Mouse (Mus musculus): Measurements from ENCODE around the gene Teddm1a. TPM values are rescaled to one million over a fixed set of nuclear protein-coding genes. Genes with fewer than 3 reads are reported as not detected.

The Teddm1a gene
- polyA plus RNA-seq, 1 experiment from 2014 or later: not detected

DNA sequence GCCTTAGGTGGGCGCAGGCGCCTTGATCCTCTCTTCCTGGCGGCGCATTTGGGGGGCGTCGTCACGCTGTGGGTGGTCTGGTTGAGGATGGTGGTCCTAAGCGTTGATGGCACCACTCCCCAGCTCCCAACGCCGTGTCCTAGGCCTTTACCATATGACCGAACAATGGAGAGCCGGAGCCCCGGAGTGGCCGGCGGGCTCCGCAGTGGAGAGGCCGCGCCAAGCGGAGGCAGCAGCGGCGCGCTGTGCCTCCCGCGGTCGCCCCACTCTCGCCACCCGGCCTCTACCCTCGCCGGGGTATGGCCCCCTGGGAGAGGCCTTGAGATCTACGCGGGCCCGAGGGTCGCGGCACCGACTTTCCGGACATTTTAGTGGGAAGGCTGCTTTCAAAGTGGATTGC, 8.8 kb downstream of the Teddm1a start:
- DNase-seq (no peak), ATAC-seq (ENCODE audit: low FRiP score, low TSS enrichment) (peak; percentile 60)
- under 1% methylated on average over 36 of the region's 36 CpGs for WGBS
- H3K4me1 ChIP-seq (ENCODE audit: control insufficient read depth, insufficient read depth, low read length): peaks cover 27% of the 10 kb centered on the region
- H3K9ac ChIP-seq (replicated peaks; ENCODE audit: low read length): peak overlapping the region; percentile 92
- H3K27me3 ChIP-seq (ENCODE audit: control insufficient read depth, insufficient read depth, low read length): no peaks in the 10 kb centered on the region
- H3K4me3 ChIP-seq (replicated peaks; ENCODE audit: low read depth, low read length): peak overlapping the region; percentile 91
- peak overlapping the region; percentile 87 for H3K4me2 ChIP-seq (ENCODE audit: low read length)
- peak overlapping the region; percentile 97 for H3K27ac ChIP-seq (replicated peaks; ENCODE audit: low read depth, low read length)
- H3K9me3 ChIP-seq (ENCODE audit: control insufficient read depth, low read length): no peaks in the 10 kb centered on the region
- peaks cover 26% of the 10 kb centered on the region for H3K36me3 ChIP-seq (ENCODE audit: control insufficient read depth, insufficient read depth, low read length)

DNA sequence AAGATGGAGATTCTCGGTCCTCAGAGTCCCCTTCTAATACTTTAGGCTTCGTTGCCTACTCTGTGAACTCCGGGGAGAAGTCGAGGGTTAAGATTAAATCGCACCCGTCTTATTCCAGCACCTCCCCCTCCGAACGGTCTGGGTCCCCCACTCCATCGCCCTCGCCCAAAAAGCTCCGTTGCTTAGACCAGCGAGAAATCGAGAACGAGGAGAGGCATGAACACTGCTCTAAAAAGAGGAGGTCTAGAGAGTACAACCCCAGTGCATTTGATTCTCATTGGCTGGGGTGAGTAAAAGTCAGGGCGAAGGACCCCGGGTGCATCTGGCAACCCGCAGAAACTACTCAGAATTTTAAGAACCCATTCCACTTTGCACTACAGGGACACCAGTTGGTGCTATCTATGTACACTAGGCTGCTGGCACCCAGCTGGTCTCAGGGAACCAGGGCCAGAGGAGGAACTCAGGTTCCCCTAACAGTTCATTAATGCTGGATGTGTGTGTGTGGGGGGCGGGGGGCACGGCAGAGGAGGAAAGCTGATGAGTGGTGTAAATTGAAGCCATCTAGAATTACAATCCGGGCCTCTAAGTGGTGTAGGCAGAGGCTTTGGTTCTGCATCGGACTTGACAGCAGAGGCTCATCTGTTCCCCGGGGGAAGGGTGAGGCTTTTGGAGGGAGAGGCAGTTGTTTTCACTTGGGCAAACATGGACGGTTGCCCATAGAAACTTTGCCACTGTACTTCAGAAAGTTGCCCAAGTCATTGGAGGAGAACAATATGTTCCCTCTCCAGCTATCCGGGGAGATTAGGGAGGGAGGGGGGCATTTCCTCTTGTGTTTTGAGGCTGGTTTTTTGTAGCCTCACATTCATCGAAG, 9.6 kb downstream of the Teddm1a start:
- peak overlapping the region; percentile 97 for H3K27ac ChIP-seq (replicated peaks; ENCODE audit: low read depth, low read length)
- peaks cover 32% of the 10 kb centered on the region for H3K36me3 ChIP-seq (ENCODE audit: control insufficient read depth, insufficient read depth, low read length)
- H3K4me1 ChIP-seq (ENCODE audit: control insufficient read depth, insufficient read depth, low read length): peaks cover 27% of the 10 kb centered on the region
- ATAC-seq (ENCODE audit: low FRiP score, low TSS enrichment): no peak
- peak overlapping the region; percentile 92 for H3K9ac ChIP-seq (replicated peaks; ENCODE audit: low read length)
- 2% methylated on average over 25 of the region's 25 CpGs for WGBS
- peak overlapping the region; percentile 91 for H3K4me3 ChIP-seq (replicated peaks; ENCODE audit: low read depth, low read length)
- H3K9me3 ChIP-seq (ENCODE audit: control insufficient read depth, low read length): no peaks in the 10 kb centered on the region
- peak overlapping the region; percentile 87 for H3K4me2 ChIP-seq (ENCODE audit: low read length)
- no peaks in the 10 kb centered on the region for H3K27me3 ChIP-seq (ENCODE audit: control insufficient read depth, insufficient read depth, low read length)
- peak; percentile 58 for DNase-seq

DNA sequence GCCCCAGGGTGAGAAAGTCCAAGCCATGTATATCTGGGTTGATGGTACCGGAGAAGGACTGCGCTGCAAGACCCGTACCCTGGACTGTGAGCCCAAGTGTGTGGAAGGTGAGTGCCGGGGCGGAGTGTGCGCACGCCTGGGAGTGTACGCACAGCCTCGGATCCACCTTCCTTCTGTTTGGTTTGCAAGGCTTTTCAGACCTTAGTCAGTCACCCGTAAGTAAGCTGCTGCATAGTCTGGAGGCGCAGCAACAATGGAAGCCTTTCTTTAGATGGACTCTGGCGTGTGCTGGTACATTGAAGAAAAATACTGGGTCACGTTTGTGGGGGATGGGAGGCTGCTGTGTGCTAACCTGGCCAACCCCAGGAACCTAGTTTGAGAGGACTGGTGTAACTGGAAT, 11.5 kb downstream of the Teddm1a start:
- H3K4me2 ChIP-seq (ENCODE audit: low read length): peak overlapping the region; percentile 87
- H3K4me3 ChIP-seq (replicated peaks; ENCODE audit: low read depth, low read length): no peak overlapping the region
- no peak for ATAC-seq (ENCODE audit: low FRiP score, low TSS enrichment)
- no peaks in the 10 kb centered on the region for H3K27me3 ChIP-seq (ENCODE audit: control insufficient read depth, insufficient read depth, low read length)
- DNase-seq: no peak
- no peak overlapping the region for H3K9ac ChIP-seq (replicated peaks; ENCODE audit: low read length)
- H3K4me1 ChIP-seq (ENCODE audit: control insufficient read depth, insufficient read depth, low read length): peaks cover 27% of the 10 kb centered on the region
- 79% methylated on average over 13 of the region's 13 CpGs for WGBS
- no peak overlapping the region for H3K27ac ChIP-seq (replicated peaks; ENCODE audit: low read depth, low read length)
- peaks cover 51% of the 10 kb centered on the region for H3K36me3 ChIP-seq (ENCODE audit: control insufficient read depth, insufficient read depth, low read length)
- no peaks in the 10 kb centered on the region for H3K9me3 ChIP-seq (ENCODE audit: control insufficient read depth, low read length)

DNA sequence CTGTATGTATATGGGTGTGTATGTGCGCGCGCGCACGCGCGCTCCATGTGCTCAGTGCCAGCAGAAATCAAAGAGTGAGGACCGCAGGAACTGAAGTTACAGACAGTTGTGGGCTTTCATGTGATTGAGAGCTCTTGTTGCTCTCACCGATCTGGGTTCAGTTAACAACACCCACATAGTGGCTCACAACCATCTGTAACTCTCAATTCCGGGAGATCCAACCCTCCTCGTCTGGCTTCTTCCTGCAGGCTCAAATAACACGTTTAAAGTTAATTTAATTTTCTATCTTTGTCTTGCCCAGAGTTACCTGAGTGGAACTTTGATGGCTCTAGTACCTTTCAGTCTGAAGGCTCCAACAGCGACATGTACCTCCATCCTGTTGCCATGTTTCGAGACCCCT, 12.7 kb downstream of the Teddm1a start:
- peaks cover 22% of the 10 kb centered on the region for H3K4me1 ChIP-seq (ENCODE audit: control insufficient read depth, insufficient read depth, low read length)
- H3K4me3 ChIP-seq (replicated peaks; ENCODE audit: low read depth, low read length): no peak overlapping the region
- DNase-seq (no peak), ATAC-seq (ENCODE audit: low FRiP score, low TSS enrichment) (no peak)
- no peaks in the 10 kb centered on the region for H3K9me3 ChIP-seq (ENCODE audit: control insufficient read depth, low read length)
- H3K27me3 ChIP-seq (ENCODE audit: control insufficient read depth, insufficient read depth, low read length): no peaks in the 10 kb centered on the region
- H3K4me2 ChIP-seq (ENCODE audit: low read length): no peak overlapping the region
- H3K36me3 ChIP-seq (ENCODE audit: control insufficient read depth, insufficient read depth, low read length): peaks cover 63% of the 10 kb centered on the region
- H3K27ac ChIP-seq (replicated peaks; ENCODE audit: low read depth, low read length): no peak overlapping the region
- WGBS: 96% methylated on average over 14 of the region's 14 CpGs
- H3K9ac ChIP-seq (replicated peaks; ENCODE audit: low read length): no peak overlapping the region

DNA sequence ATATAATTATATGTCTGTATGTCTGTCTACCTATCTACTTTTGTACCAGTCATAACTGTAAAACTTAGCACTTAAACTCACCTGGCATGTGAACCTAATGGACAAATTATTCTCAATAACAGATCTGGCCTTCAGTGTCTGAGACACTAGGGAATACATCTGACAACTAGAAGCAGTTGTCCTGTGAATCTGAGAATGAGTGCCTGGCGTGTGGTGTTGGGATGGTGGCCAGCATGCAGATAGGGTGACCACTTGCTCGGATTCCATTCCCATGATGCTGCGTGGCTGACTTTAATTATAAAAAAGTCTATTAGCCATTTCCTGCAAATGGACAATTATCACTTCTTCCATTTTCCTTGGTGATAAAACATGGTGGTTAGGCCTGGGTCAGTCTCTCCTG, 14.3 kb downstream of the Teddm1a start:
- H3K4me3 ChIP-seq (replicated peaks; ENCODE audit: low read depth, low read length): no peak overlapping the region
- ATAC-seq (ENCODE audit: low FRiP score, low TSS enrichment): no peak
- no peak for DNase-seq
- H3K9ac ChIP-seq (replicated peaks; ENCODE audit: low read length): no peak overlapping the region
- no peaks in the 10 kb centered on the region for H3K9me3 ChIP-seq (ENCODE audit: control insufficient read depth, low read length)
- peaks cover 22% of the 10 kb centered on the region for H3K4me1 ChIP-seq (ENCODE audit: control insufficient read depth, insufficient read depth, low read length)
- H3K4me2 ChIP-seq (ENCODE audit: low read length): no peak overlapping the region
- no peaks in the 10 kb centered on the region for H3K27me3 ChIP-seq (ENCODE audit: control insufficient read depth, insufficient read depth, low read length)
- WGBS: 98% methylated on average over 3 of the region's 3 CpGs
- peaks cover 78% of the 10 kb centered on the region for H3K36me3 ChIP-seq (ENCODE audit: control insufficient read depth, insufficient read depth, low read length)
- H3K27ac ChIP-seq (replicated peaks; ENCODE audit: low read depth, low read length): no peak overlapping the region

DNA sequence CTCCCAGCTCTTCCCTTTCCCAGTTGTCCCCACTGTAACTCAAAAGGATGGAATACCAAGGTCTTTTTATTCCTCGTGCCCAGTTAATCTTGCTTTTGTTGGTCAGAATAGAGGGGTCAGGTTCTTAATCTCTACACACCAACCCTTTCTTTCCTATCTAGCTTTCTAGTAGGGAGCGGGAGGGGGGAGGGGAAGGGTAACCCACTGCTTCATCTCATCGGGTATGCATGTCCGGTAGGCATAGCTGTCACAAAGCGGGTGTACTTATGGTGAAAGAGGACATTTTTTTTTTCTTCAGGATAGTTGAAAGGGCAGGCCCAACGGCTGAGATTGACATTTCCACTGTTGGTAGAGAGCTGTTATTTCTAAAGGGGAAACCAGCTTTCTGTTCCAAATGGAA, 16.7 kb downstream of the Teddm1a start:
- ATAC-seq (ENCODE audit: low FRiP score, low TSS enrichment) (no peak), DNase-seq (peak; percentile 39)
- WGBS: 31% methylated on average over 6 of the region's 6 CpGs
- 0 out of 2 replicates have a peak, but pooled peaks cover under 1% of the 10 kb centered on the region for H3K4me1 ChIP-seq (ENCODE audit: control insufficient read depth, insufficient read depth, low read length)
- no peak overlapping the region for H3K4me2 ChIP-seq (ENCODE audit: low read length)
- H3K36me3 ChIP-seq (ENCODE audit: control insufficient read depth, insufficient read depth, low read length): peaks cover 74% of the 10 kb centered on the region
- no peak overlapping the region for H3K9ac ChIP-seq (replicated peaks; ENCODE audit: low read length)
- H3K27me3 ChIP-seq (ENCODE audit: control insufficient read depth, insufficient read depth, low read length): no peaks in the 10 kb centered on the region
- no peak overlapping the region for H3K27ac ChIP-seq (replicated peaks; ENCODE audit: low read depth, low read length)
- H3K4me3 ChIP-seq (replicated peaks; ENCODE audit: low read depth, low read length): no peak overlapping the region
- no peaks in the 10 kb centered on the region for H3K9me3 ChIP-seq (ENCODE audit: control insufficient read depth, low read length)

DNA sequence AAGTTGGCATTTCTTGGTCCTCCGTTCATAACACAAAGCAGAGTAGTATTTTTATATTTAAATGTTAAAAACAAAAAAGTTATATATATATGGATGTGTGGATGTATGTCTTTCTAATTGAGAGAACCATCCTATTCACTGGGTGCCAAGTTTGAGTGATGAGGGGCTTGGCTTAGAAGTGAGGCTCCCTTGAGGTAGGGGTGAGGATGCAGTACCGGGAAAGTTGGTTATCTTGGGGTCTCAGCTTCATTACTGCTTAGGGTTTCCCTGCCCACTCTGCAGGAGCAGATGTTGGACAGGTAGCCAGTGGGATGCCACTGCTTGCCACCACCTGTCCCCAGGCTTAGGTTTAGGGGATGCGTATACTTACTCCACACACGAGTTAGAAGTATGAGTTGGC, 17.2 kb downstream of the Teddm1a start:
- Histone ChIP-seq H3K27me3 (ENCODE audit: control insufficient read depth, insufficient read depth, low read length) (no peaks in the 10 kb centered on the region), H3K27ac (replicated peaks; ENCODE audit: low read depth, low read length) (no peak overlapping the region), H3K4me3 (replicated peaks; ENCODE audit: low read depth, low read length) (no peak overlapping the region), H3K4me1 (ENCODE audit: control insufficient read depth, insufficient read depth, low read length) (no peaks in the 10 kb centered on the region), H3K36me3 (ENCODE audit: control insufficient read depth, insufficient read depth, low read length) (peaks cover 68% of the 10 kb centered on the region), H3K9me3 (ENCODE audit: control insufficient read depth, low read length) (no peaks in the 10 kb centered on the region), H3K4me2 (ENCODE audit: low read length) (no peak overlapping the region), H3K9ac (replicated peaks; ENCODE audit: low read length) (no peak overlapping the region)
- DNase-seq: no peak
- ATAC-seq (ENCODE audit: low FRiP score, low TSS enrichment): no peak
- 89% methylated on average over 4 of the region's 4 CpGs for WGBS

DNA sequence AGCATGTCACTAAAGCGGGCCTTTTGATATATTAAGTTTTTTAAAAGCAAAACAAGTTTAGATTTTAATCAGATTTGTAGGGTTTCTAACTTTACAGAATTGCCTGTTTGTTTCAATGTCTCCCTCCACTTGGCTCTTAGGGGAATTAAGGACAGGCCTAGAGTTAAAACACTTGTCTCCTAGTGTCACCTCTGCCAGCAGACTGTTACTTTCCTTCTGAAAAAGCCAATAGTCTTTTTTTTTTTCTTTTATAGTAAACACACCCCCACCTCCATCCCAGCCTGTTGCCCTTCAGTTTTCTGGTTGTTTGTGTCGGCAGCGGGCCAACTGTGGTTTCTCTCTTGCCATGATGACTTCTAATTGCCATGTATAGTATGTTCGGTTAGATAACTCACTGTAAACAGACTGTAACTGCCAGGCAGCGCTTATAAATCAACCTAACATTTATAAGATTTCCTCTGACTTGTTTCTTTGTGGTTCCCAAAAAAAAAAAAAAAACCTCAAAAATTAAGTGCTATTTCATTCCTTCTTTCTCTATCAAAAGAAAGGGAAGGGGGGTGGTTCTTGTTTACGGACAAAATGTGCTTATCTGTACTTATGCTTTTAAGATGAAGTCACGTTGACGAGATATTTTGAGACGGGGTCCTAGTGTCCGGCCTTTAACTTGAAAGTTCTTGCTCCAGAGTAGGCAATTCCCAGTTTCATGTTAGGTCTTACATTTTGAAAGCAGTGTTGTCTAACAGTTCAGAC, 17.8 kb downstream of the Teddm1a start:
- H3K4me2 ChIP-seq (ENCODE audit: low read length): no peak overlapping the region
- H3K27me3 ChIP-seq (ENCODE audit: control insufficient read depth, insufficient read depth, low read length): no peaks in the 10 kb centered on the region
- no peak for DNase-seq
- no peak overlapping the region for H3K4me3 ChIP-seq (replicated peaks; ENCODE audit: low read depth, low read length)
- no peaks in the 10 kb centered on the region for H3K9me3 ChIP-seq (ENCODE audit: control insufficient read depth, low read length)
- H3K27ac ChIP-seq (replicated peaks; ENCODE audit: low read depth, low read length): no peak overlapping the region
- no peak for ATAC-seq (ENCODE audit: low FRiP score, low TSS enrichment)
- no peak overlapping the region for H3K9ac ChIP-seq (replicated peaks; ENCODE audit: low read length)
- 95% methylated on average over 10 of the region's 10 CpGs for WGBS
- H3K36me3 ChIP-seq (ENCODE audit: control insufficient read depth, insufficient read depth, low read length): peaks cover 62% of the 10 kb centered on the region
- no peaks in the 10 kb centered on the region for H3K4me1 ChIP-seq (ENCODE audit: control insufficient read depth, insufficient read depth, low read length)

Measured in midbrain, embryonic 14.5 days (tissue).